Mouse (Mus musculus) forebrain, embryonic 14.5 days (tissue): ENCODE measurements at regions not wholly inside any gene's neighbourhood (a gene's known extent, or its start where the extent isn't known, plus 50 kb on each side); places are given as distances from the start of the nearest gene placed in this dataset. TPM values are rescaled to one million over a fixed set of nuclear protein-coding genes. Genes with fewer than 3 reads are reported as not detected.

Experiments
- ATAC-seq: fragments of 200-750 bp; cut with Nextera tagmentation; 2 replicates; pipeline ENCODE4 v1.8.0; 2017; ENCODE audit warnings: mild to moderate bottlenecking, moderate library complexity
- DNase-seq: peaks from one replicate; pipeline ENCODE4 v3.0.0-alpha.2; 2015; ENCODE audit warnings: low spot score
- H3K27ac ChIP-seq: fragments of 300-500 bp; sonication (generic); 2 replicates; pipeline ENCODE4 v1.5.1; 2014; ENCODE audit warnings: low read depth, mild to moderate bottlenecking, control low read depth, low read length, moderate library complexity
- H3K27me3 ChIP-seq: fragments of 300-500 bp; sonication (generic); replicated peaks from 2 replicates; pipeline ENCODE4 v1.6.1; 2014; ENCODE audit warnings: low read length, control low read depth, mixed read lengths; ENCODE audit not compliant: control insufficient read depth, insufficient read depth
- H3K36me3 ChIP-seq: fragments of 300-500 bp; sonication (generic); 2 replicates; pipeline ENCODE4 v1.6.1; 2014; ENCODE audit warnings: low read length, control low read depth; ENCODE audit not compliant: control insufficient read depth, insufficient read depth
- H3K4me1 ChIP-seq: fragments of 300-500 bp; sonication (generic); 2 replicates; pipeline ENCODE4 v1.6.1; 2014; ENCODE audit warnings: antibody characterized with exemption, low read length, control low read depth; ENCODE audit not compliant: control insufficient read depth, insufficient read depth
- H3K4me2 ChIP-seq: fragments of 300-500 bp; sonication (generic); 2 replicates; pipeline ENCODE4 v1.6.1; 2014; ENCODE audit warnings: mild to moderate bottlenecking, control low read depth, low read length
- H3K4me3 ChIP-seq: fragments of 300-500 bp; sonication (generic); 2 replicates; pipeline ENCODE4 v1.5.1; 2014; ENCODE audit warnings: low read depth, low read length, control low read depth
- H3K9ac ChIP-seq: fragments of 300-500 bp; sonication (generic); 2 replicates; pipeline ENCODE4 v1.6.1; 2014; ENCODE audit warnings: mild to moderate bottlenecking, low read length, control low read depth, moderate library complexity
- H3K9me3 ChIP-seq: fragments of 300-500 bp; sonication (generic); replicated peaks from 2 replicates; pipeline ENCODE4 v1.6.1; 2016; ENCODE audit warnings: low read length, control low read depth, mixed read lengths; ENCODE audit not compliant: control insufficient read depth
- WGBS: fragments of 180-500 bp; shearing (Covaris S2); extraction: QIAGEN DNeasy Blood & Tissue Kit; methylation state at CpG from one replicate; pipeline ENCODE4 v1.1.7; 2014; 5-methylcytosine and 5-hydroxymethylcytosine counted together
- microRNA-seq: library from miRNA; unstranded; fragments of <30 nt; microRNA quantifications from one replicate; pipeline ENCODE4, GENCODE M21; 2016

- no peak overlapping the region for H3K4me2 ChIP-seq
- DNase-seq = no peak
- no peaks in the 10 kb centered on the region for H3K4me1 ChIP-seq
- 76% methylated on average over 9 of the region's 9 CpGs for WGBS
- no peak overlapping the region for H3K27ac ChIP-seq
- no peaks in the 10 kb centered on the region for H3K36me3 ChIP-seq
- no peak overlapping the region for H3K4me3 ChIP-seq
- ATAC-seq = no peak
- H3K9me3 ChIP-seq = no peaks in the 10 kb centered on the region
- no peak overlapping the region for H3K9ac ChIP-seq
- H3K27me3 ChIP-seq = no peaks in the 10 kb centered on the region
Observed at GRCm38 (mm10) chr8:44559161-44559560, 376.1 kb upstream of the Fat1 start.

DNA sequence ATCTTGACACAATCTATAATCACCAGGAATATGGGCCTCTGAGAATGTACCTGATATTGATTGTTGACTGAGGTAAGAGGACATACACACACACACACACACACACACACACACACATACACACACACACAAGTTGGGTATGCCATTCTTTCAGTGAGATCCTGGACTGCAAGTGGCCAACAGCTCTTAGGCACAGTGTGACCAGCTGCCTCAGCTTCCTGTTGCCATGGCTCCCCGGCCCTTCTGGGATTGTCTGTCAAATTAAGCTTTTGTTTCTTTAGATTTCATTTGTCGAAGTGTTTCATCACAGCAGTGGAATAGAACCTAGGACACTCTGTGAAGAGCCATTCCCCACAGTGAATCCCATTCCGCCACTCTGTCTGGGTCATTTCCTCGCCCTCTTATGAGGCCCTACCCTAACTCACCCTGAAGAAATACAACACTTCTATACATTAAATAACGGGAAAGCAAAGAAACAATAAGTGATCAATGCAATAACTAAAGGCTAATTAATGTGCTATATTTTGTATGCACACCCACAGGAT, 358.9 kb upstream of the Fat1 start:
- no peak for ATAC-seq
- no peaks in the 10 kb centered on the region for H3K36me3 ChIP-seq
- peak; percentile 19 for DNase-seq
- WGBS = 55% methylated on average over 5 of the region's 5 CpGs
- H3K4me3 ChIP-seq = no peak overlapping the region
- H3K4me1 ChIP-seq = no peaks in the 10 kb centered on the region
- H3K9ac ChIP-seq = no peak overlapping the region
- no peaks in the 10 kb centered on the region for H3K27me3 ChIP-seq
- H3K4me2 ChIP-seq = no peak overlapping the region
- H3K27ac ChIP-seq = no peak overlapping the region
- no peaks in the 10 kb centered on the region for H3K9me3 ChIP-seq

DNA sequence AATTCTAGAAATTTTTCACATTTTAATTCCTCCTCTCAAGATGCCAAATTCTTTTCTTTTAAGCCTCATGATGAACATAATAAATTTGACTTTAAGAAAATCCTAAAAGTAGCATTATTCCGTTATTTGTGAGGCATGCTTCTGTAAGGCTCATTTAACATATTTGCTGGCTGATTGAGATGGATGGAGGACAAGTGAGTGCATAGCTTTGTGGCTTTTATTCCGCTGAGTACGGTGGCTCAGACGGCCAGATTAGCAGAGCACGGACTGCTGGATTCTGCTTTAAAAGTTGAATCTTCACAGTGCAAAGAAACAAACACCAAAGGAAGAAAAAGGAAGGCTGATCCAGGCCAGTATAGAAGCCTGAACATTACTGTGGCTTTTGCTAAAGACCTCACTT, 358.3 kb upstream of the Fat1 start:
- Histone ChIP-seq H3K9me3 (no peaks in the 10 kb centered on the region), H3K36me3 (no peaks in the 10 kb centered on the region), H3K27me3 (no peaks in the 10 kb centered on the region), H3K27ac (no peak overlapping the region), H3K4me3 (no peak overlapping the region), H3K9ac (no peak overlapping the region), H3K4me1 (no peaks in the 10 kb centered on the region), H3K4me2 (no peak overlapping the region)
- 50% methylated on average over 5 of the region's 5 CpGs for WGBS
- ATAC-seq = no peak
- DNase-seq = no peak

Small RNA genes lying in the stretch of these regions (microRNA-seq; reads per million reads assigned to microRNA genes)
- gene Gm26241 = not detected
